Mouse (Mus musculus): Measurements from ENCODE around the gene Gmeb1.

DNA sequence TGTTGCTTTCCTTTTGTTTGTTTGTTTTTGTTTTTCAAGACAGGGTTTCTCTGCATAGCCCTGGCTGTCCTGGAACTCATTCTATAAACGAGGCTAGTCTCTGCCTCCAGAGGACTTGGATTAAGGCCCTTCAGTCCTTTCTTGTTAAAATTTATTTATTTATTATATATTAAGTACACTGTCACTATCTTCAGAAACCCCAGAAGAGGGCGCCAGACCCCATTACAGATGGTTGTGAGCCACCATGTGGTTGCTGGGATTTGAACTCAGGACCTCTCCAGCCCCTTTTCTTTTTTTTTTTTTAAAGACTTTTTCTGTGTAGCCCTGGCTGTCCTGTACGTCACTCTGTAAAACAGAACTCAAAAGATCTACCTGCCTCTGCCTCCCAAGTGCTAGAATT lies 6.4 kb downstream of the Gmeb1 start:
- TF ChIP-seq CTCF (IDR thresholded peaks at IDR 0.05; ENCODE audit: extremely low read depth, insufficient read length, insufficient replicate concordance, low read depth, low read length): peak; percentile 11; the same call in 1 of the 2 replicates
- no peak for TF ChIP-seq POLR2A (IDR thresholded peaks at IDR 0.05; ENCODE audit: low read depth, low read length)
